Mouse (Mus musculus) cerebellum, adult 2 months (tissue): Measurements from ENCODE around the gene Klra4. TPM values are rescaled to one million over a fixed set of nuclear protein-coding genes. Genes with fewer than 3 reads are reported as not detected.
"Not testable (repeated sequence)": the region's sequence is repeated elsewhere in the genome, so short reads cannot be mapped to it uniquely, and the experiment has no call there.

Source experiments
- DNase-seq, 2 experiments: peaks; one replicate each; pipeline ENCODE4 v3.0.0; 2021
- H3K27ac ChIP-seq: fragments of 200-500 bp; 2 replicates; pipeline ENCODE4 v1.5.1; 2012; ENCODE audit warnings: low read length, control low read depth, inconsistent platforms; ENCODE audit not compliant: insufficient read depth
- H3K27me3 ChIP-seq: fragments of 200-500 bp; 2 replicates; pipeline ENCODE4 v1.6.1; 2012; ENCODE audit warnings: inconsistent platforms, mild to moderate bottlenecking, low read length, moderate library complexity; ENCODE audit not compliant: control insufficient read depth, insufficient read depth
- H3K4me1 ChIP-seq: fragments of 200-500 bp; 2 replicates; pipeline ENCODE4 v1.6.1; 2011; ENCODE audit warnings: low read length; ENCODE audit not compliant: control insufficient read depth, insufficient read depth
- H3K4me3 ChIP-seq: fragments of 200-500 bp; replicated peaks from 2 replicates; pipeline ENCODE3; 2011; ENCODE audit warnings: mild to moderate bottlenecking, low read depth, low read length, control low read depth; ENCODE audit not compliant: insufficient read depth
- CTCF ChIP-seq: fragments of 200-500 bp; IDR thresholded peaks from 2 replicates; pipeline ENCODE4 v1.5.1; 2011; ENCODE audit warnings: low read depth, mild to moderate bottlenecking, control low read depth, low read length, moderate library complexity, borderline replicate concordance; ENCODE audit not compliant: insufficient read depth
- POLR2A ChIP-seq: fragments of 200-500 bp; IDR thresholded peaks from 2 replicates; pipeline ENCODE4 v1.6.1; 2011; ENCODE audit warnings: low read length, control low read depth, borderline replicate concordance; ENCODE audit not compliant: insufficient read depth
- WGBS: fragments of 180-500 bp; shearing (Covaris S2); methylation state at CpG from one replicate; pipeline ENCODE4 v1.1.7; 2018; 5-methylcytosine and 5-hydroxymethylcytosine counted together
- polyA plus RNA-seq: library from polyadenylated mRNA; depleted of rRNA; stranded (reverse); fragments of >200 nt; gene quantifications from 2 replicates; pipeline ENCODE4 v1.2.3, GENCODE M21; 2012; rRNA removed

Gene Klra4
- polyA plus RNA-seq = not detected in 2 replicates

- not testable (repeated sequence) for H3K27me3 ChIP-seq, H3K4me3 ChIP-seq, H3K4me1 ChIP-seq, DNase-seq, H3K27ac ChIP-seq
- WGBS = 42% methylated on average over 1 of the region's 1 CpGs
Measured at GRCm38 (mm10) chr6:130067171-130067570, at the start of gene Klra4. Gene Klra4, minus strand, starts transcription at chr6:130067271.

- DNase-seq = no peak
- Histone ChIP-seq H3K27ac (no peak overlapping the region), H3K27me3 (no peaks in the 10 kb centered on the region), H3K4me3 (no peak overlapping the region), H3K4me1 (no peaks in the 10 kb centered on the region)
- 80% methylated on average over 1 of the region's 1 CpGs for WGBS
- TF ChIP-seq CTCF = no peak
- TF ChIP-seq POLR2A = no peak
Measured at GRCm38 (mm10) chr6:130110485-130110884, 43.4 kb upstream of the Klra4 start.

DNA sequence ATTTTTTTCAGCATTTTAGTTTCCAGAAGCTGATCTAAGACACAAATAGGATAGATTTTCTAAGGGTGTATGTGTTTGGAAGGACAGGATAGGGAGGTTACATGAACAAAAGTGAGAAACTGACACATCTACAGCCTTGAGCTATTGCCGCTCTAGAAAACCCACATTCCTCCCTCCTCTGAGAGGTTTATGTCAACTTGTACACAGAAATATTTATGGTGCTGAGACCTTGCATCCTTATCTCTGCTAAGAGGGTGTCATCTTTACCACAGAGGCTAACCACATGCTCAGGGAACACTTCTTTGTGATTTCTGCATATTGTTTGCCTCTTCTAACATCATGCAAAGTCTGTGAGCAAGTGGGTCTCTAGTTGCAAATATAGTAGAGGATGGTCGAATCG lies 35.7 kb upstream of the Klra4 start:
- WGBS = 78% methylated on average over 3 of the region's 3 CpGs
- H3K4me1 ChIP-seq, H3K27ac ChIP-seq, H3K27me3 ChIP-seq, H3K4me3 ChIP-seq, DNase-seq: not testable (repeated sequence)

DNA sequence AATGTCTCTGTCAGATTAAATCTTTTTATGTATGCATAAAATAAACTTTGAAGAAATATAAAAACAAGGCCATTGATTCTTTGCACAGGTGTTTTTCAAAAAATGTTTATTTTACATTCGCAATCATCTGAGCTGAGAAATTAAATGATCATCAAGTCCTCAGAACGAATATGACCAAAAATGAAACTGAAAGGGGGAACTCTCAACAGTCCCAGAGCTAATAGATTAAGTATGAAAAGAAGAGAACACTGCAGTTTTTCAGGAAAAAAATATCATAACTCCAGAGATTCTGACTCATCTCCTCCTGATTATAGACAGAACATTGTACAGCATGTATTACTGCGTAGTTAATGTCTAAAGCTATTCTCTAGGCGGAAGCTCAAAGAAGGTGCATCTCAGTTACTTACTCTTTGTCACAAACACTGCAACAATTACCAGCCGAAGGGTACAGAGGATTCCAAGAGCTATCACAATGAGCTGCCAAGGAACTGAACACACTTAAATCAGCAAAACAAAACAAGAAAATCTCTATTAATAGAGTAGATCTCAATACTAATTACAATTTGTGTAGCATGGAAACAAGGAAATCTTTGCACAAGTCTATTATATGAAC lies 25.4 kb upstream of the Klra4 start:
- no peak for DNase-seq
- no peak for TF ChIP-seq CTCF
- no peak for TF ChIP-seq POLR2A
- Histone ChIP-seq H3K27ac (no peak overlapping the region), H3K27me3 (no peaks in the 10 kb centered on the region), H3K4me3 (no peak overlapping the region), H3K4me1 (no peaks in the 10 kb centered on the region)
- 74% methylated on average over 5 of the region's 5 CpGs for WGBS

GRCm38 (mm10) chr6:130065196-130065595 lies 1.9 kb downstream of the Klra4 start:
- H3K4me1 ChIP-seq = no peaks in the 10 kb centered on the region
- no peak overlapping the region for H3K27ac ChIP-seq
- H3K27me3 ChIP-seq = no peaks in the 10 kb centered on the region
- no peak for DNase-seq
- WGBS = 70% methylated on average over 5 of the region's 5 CpGs
- no peak for TF ChIP-seq POLR2A
- no peak for TF ChIP-seq CTCF
- H3K4me3 ChIP-seq = no peak overlapping the region

DNA sequence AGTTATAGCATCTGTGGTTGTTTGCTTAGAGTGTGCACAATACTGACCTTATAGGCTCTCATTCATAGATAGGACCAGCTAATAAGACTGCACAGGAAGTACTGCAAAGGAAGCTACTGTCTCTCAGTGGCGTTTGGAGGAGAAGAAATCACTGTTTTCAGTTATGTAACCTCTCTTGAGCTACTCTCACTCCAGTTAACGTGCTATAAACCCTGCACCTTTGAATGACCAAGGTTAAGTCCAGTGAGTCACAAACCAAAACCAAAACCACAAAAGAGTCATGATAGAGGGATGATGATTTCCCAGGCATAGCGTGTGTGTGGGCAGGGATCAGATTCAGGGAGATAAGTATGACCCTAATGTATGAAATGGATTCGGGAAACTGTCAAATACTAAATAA lies 31.9 kb downstream of the Klra4 start:
- not testable (repeated sequence) for H3K4me1 ChIP-seq, DNase-seq, H3K27me3 ChIP-seq, H3K27ac ChIP-seq, H3K4me3 ChIP-seq
- 37% methylated on average over 4 of the region's 4 CpGs for WGBS

DNA sequence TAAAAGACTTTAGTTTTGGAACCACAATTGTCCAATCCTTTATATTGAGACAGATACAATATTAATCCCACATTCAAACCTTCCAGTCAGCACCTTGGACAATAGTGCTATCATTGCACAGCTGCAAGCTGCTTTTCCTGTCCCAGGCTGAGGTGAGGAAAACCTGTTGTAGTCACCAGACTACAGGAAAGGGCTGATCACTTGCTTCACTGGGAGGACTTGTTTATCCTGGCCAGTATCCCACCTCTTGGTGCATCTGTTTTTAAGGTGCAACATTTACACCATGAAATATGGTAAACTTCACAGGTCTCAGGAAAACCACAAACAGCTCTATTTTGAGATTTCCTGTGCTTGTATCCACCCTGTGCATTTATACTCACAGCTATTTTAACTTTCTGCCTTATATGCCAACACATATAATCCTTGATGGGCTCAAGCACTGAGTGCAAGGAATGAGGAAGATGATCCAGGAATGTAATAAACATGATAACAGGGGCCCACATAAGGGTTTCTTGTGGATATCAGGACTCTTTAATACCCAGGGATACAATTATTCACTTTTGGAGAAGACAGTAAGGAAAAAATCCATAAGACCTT lies 35.5 kb downstream of the Klra4 start:
- not testable (repeated sequence) for H3K4me3 ChIP-seq, H3K27me3 ChIP-seq, H3K4me1 ChIP-seq, DNase-seq, H3K27ac ChIP-seq

DNA sequence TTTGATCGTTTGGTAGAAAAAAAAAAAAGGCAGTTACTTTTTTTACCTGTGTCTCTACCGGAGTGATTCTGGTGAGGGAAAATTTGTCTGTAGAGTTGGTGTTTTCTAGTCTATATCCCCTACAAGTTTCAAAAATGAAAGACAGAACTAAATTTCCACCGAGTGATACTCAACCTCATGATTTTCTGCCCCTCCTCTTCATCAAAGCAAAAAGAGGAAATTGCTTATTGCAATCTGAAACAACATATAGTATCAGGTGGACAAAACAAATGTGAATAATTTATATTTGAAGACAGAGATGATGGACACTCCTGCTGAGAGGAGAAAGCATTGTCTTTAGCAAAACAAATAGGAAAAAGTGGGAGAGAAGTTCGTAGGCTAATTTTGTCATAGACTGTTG lies 40.2 kb downstream of the Klra4 start, which contains the start of gene Klra6:
TSS of gene Klra6 (minus strand) at position 101 of the 400 bp plus-strand sequence.
- no peak within 1 kb of the TSS for H3K27ac ChIP-seq
- H3K4me1 ChIP-seq = no peaks in the 10 kb centered on the region
- 67% methylated on average over 4 of the region's 4 CpGs for WGBS
- H3K27me3 ChIP-seq = no peaks in the 10 kb centered on the region
- no peak within 1 kb of the TSS for H3K4me3 ChIP-seq
- DNase-seq = no peak
- TF ChIP-seq CTCF = no peak
- TF ChIP-seq POLR2A = no peak

Other genes starting within 250 kb of the Klra4 start
- gene Gm17631, start 204.6 kb downstream of the Klra4 start, polyA plus RNA-seq = not detected in 2 replicates
- gene Klra17, start 190.6 kb downstream of the Klra4 start, polyA plus RNA-seq = not detected in 2 replicates
- gene Klra5, start 149.6 kb downstream of the Klra4 start, polyA plus RNA-seq = not detected in 2 replicates
- gene Klra6, start 40.3 kb downstream of the Klra4 start, polyA plus RNA-seq = not detected in 2 replicates
- not detected in 2 replicates for gene Klra8, start 62.6 kb upstream of the Klra4 start, polyA plus RNA-seq
- not detected in 2 replicates for gene Klra9, start 125.8 kb upstream of the Klra4 start, polyA plus RNA-seq
- gene Klra7, start 166.1 kb upstream of the Klra4 start, polyA plus RNA-seq = not detected in 2 replicates
- gene Klra10, start 214.7 kb upstream of the Klra4 start, polyA plus RNA-seq = not detected in 2 replicates